ENCODE assay signal across 8 mouse cellular contexts in genomic region chr10:128185959-128186358, GRCm38 (mm10). TPM values are rescaled to one million over a fixed set of nuclear protein-coding genes. Genes with fewer than 3 reads are reported as not detected.
DNase-seq lines count a peak whose midpoint lies in the region; ATAC-seq lines count a peak whose summit lies in the region.

No protein-coding gene starts in this region.

- no peaks in the 10 kb centered on the region for H3K9me3 ChIP-seq in hindbrain, embryonic 14.5 days (ENCODE audit: control insufficient read depth, low read length)

- H3K4me2 ChIP-seq in hindbrain, embryonic 14.5 days (replicated peaks), result no peak overlapping the region

- no peak overlapping the region for H3K9ac ChIP-seq in hindbrain, embryonic 14.5 days

- no peak overlapping the region for H3K4me3 ChIP-seq in hindbrain, embryonic 14.5 days (replicated peaks; ENCODE audit: low read length)

- no peaks in the 10 kb centered on the region for H3K27me3 ChIP-seq in hindbrain, embryonic 14.5 days (ENCODE audit: control insufficient read depth, insufficient read depth, low read length)

- 59% methylated on average over 2 of the region's 2 CpGs for WGBS in hindbrain, embryonic 14.5 days

- H3K36me3 ChIP-seq in hindbrain, embryonic 14.5 days (replicated peaks; ENCODE audit: control insufficient read depth, insufficient read depth), result no peaks in the 10 kb centered on the region

- H3K4me1 ChIP-seq in hindbrain, embryonic 14.5 days (replicated peaks; ENCODE audit: control insufficient read depth, insufficient read depth, low read length), result no peaks in the 10 kb centered on the region

- peak; percentile 92 for DNase-seq in NIH3T3 (ENCODE audit: low read depth)
- peak; percentile 90 for DNase-seq in c-Kit-positive CD71-positive TER-119-negative erythroid progenitor cells, embryonic 14.5 days (ENCODE audit: low read depth)
- DNase-seq in forelimb bud, embryonic 11.5 days (ENCODE audit: low read depth, low spot score), result peak; percentile 92
- DNase-seq in hindbrain, embryonic 14.5 days (ENCODE audit: low spot score), result peak; percentile 85
- peak; percentile 50 to 64 for DNase-seq in layer of hippocampus, postnatal 36 days
- DNase-seq in lung, postnatal 36 days, result peak; percentile 93
- peak; percentile 90 for DNase-seq in skeletal muscle tissue, adult 2 months (ENCODE audit: low read depth, low spot score)
- peak; percentile 66 to 77 for DNase-seq in urinary bladder, postnatal 4 days (ENCODE audit: low spot score in 2 of 2)

- no peak overlapping the region for H3K27ac ChIP-seq in hindbrain, embryonic 14.5 days

- no peak for ATAC-seq in hindbrain, embryonic 14.5 days (ENCODE audit: low FRiP score)

RNA-seq across cellular contexts. Expression of gene Rbms2, which starts 5.9 kb away (rescaled TPM):
- 7.7 and 8.2 TPM in 2 replicates for polyA plus RNA-seq in hindbrain, embryonic 14.5 days (2014; fragmentation: Nextera tagmentation; extraction: Ambion mirVana)
- 10 to 100 TPM; 12.8 to 13.7 TPM for total RNA-seq in layer of hippocampus, postnatal 36 days (2021)

RNA-seq across cellular contexts. Expression of gene Gls2, which starts 8.3 kb away (rescaled TPM):
- 1.7 and 1.9 TPM in 2 replicates for polyA plus RNA-seq in hindbrain, embryonic 14.5 days (2014; fragmentation: Nextera tagmentation; extraction: Ambion mirVana)
- total RNA-seq in layer of hippocampus, postnatal 36 days (2021), result 10 to 100 TPM; 21.1 to 23.2 TPM

RNA-seq across cellular contexts. Expression of gene Spryd4, which starts 25.6 kb away (rescaled TPM):
- polyA plus RNA-seq in hindbrain, embryonic 14.5 days (2014; fragmentation: Nextera tagmentation; extraction: Ambion mirVana), result 22.4 and 23.2 TPM in 2 replicates
- total RNA-seq in layer of hippocampus, postnatal 36 days (2021), result 10 to 100 TPM in 1 of 2 experiments, 1 to 10 TPM in 1; 7.1 to 10.2 TPM

RNA-seq across cellular contexts. Expression of gene Mip, which starts 39.7 kb away (rescaled TPM):
- 0.21 TPM in 1 of 2 replicates, not detected in the other for polyA plus RNA-seq in hindbrain, embryonic 14.5 days (2014; fragmentation: Nextera tagmentation; extraction: Ambion mirVana)
- not detected for total RNA-seq in layer of hippocampus, postnatal 36 days (2021)

RNA-seq across cellular contexts. Expression of gene Timeless, which starts 45.9 kb away (rescaled TPM):
- 15.4 and 16.7 TPM in 2 replicates for polyA plus RNA-seq in hindbrain, embryonic 14.5 days (2014; fragmentation: Nextera tagmentation; extraction: Ambion mirVana)
- total RNA-seq in layer of hippocampus, postnatal 36 days (2021), result 1 to 10 TPM; 7.8 to 8.4 TPM
